Mouse (Mus musculus) hindbrain, postnatal 0 days (tissue): ENCODE results near the gene Chrna9. TPM values are rescaled to one million over a fixed set of nuclear protein-coding genes. Genes with fewer than 3 reads are reported as not detected.

ENCODE experiments used
- ATAC-seq: fragments of 200-750 bp; cut with Nextera tagmentation; 2 replicates; pipeline ENCODE4 v1.8.0; 2017; ENCODE audit warnings: mild to moderate bottlenecking, moderate TSS enrichment, moderate library complexity
- DNase-seq: peaks from one replicate; pipeline ENCODE4 v3.0.0-alpha.2; 2015; ENCODE audit warnings: low spot score
- H3K27ac ChIP-seq: fragments of 300-500 bp; sonication (generic); 2 replicates; pipeline ENCODE4 v1.5.1; 2014; ENCODE audit warnings: mild to moderate bottlenecking
- H3K27me3 ChIP-seq: fragments of 300-500 bp; sonication (generic); 2 replicates; pipeline ENCODE4 v1.6.1; 2014; ENCODE audit warnings: low read length, mixed read lengths; ENCODE audit not compliant: insufficient read depth
- H3K36me3 ChIP-seq: fragments of 300-500 bp; sonication (generic); 2 replicates; pipeline ENCODE4 v1.6.1; 2014; ENCODE audit warnings: low read length, mixed read lengths; ENCODE audit not compliant: insufficient read depth
- H3K4me1 ChIP-seq: fragments of 300-500 bp; sonication (generic); 2 replicates; pipeline ENCODE4 v1.6.1; 2014; ENCODE audit warnings: antibody characterized with exemption, low read length, mixed read lengths; ENCODE audit not compliant: insufficient read depth
- H3K4me2 ChIP-seq: fragments of 300-500 bp; sonication (generic); 2 replicates; pipeline ENCODE4 v1.6.1; 2014; ENCODE audit warnings: low read depth, mild to moderate bottlenecking, low read length, moderate library complexity, mixed read lengths
- H3K4me3 ChIP-seq: fragments of 300-500 bp; sonication (generic); 2 replicates; pipeline ENCODE4 v1.5.1; 2014; ENCODE audit warnings: low read length
- H3K9ac ChIP-seq: fragments of 300-500 bp; sonication (generic); replicated peaks from 2 replicates; pipeline ENCODE4 v1.6.1; 2014; ENCODE audit warnings: mild to moderate bottlenecking, low read length, moderate library complexity, mixed read lengths
- H3K9me3 ChIP-seq: fragments of 300-500 bp; sonication (generic); 2 replicates; pipeline ENCODE4 v1.6.1; 2016; ENCODE audit warnings: low read length, mixed read lengths
- CTCF ChIP-seq: IDR thresholded peaks from 2 replicates; pipeline ENCODE4 v1.5.1; 2016; ENCODE audit warnings: antibody characterized with exemption, control low read depth, low read depth
- WGBS: fragments of 180-500 bp; shearing (Covaris S2); extraction: QIAGEN DNeasy Blood & Tissue Kit; methylation state at CpG from one replicate; pipeline ENCODE4 v1.1.7; 2014; 5-methylcytosine and 5-hydroxymethylcytosine counted together
- polyA plus RNA-seq: library from polyadenylated mRNA; unstranded; fragments of >200 nt; fragmentation: Nextera tagmentation; extraction: Ambion mirVana; gene quantifications from 2 replicates; pipeline ENCODE4 v1.2.1, GENCODE M21; 2015
- total RNA-seq: library from RNA; depleted of rRNA; stranded (reverse); fragments of >200 nt; gene quantifications from 2 replicates; pipeline ENCODE4 v1.2.3, GENCODE M21; 2014; rRNA removed

Chrna9 gene
- total RNA-seq (not detected in 2 replicates), polyA plus RNA-seq (not detected in 2 replicates)

- Histone ChIP-seq H3K9ac (no peak within 1 kb of the TSS), H3K27me3 (no peaks in the 10 kb centered on the region), H3K36me3 (no peaks in the 10 kb centered on the region), H3K4me1 (no peaks in the 10 kb centered on the region), H3K9me3 (no peaks in the 10 kb centered on the region), H3K27ac (no peak within 1 kb of the TSS), H3K4me3 (no peak within 1 kb of the TSS), H3K4me2 (no peak within 1 kb of the TSS)
- DNase-seq (no peak), ATAC-seq (no peak)
- 87% methylated on average over 5 of the region's 5 CpGs for WGBS
- no peak for TF ChIP-seq CTCF
These were observed at the start of gene Chrna9 for GRCm38 (mm10) chr5:65934783-65935182. TSS of gene Chrna9 (plus strand) at chr5:65934921.

GRCm38 (mm10) chr5:65885699-65886443 lies 48.9 kb upstream of the Chrna9 start:
- H3K9me3 ChIP-seq: no peaks in the 10 kb centered on the region
- H3K27ac ChIP-seq: no peak overlapping the region
- no peaks in the 10 kb centered on the region for H3K36me3 ChIP-seq
- H3K27me3 ChIP-seq: no peaks in the 10 kb centered on the region
- H3K4me3 ChIP-seq: no peak overlapping the region
- TF ChIP-seq CTCF: no peak
- 56% methylated on average over 15 of the region's 15 CpGs for WGBS
- H3K4me2 ChIP-seq: no peak overlapping the region
- no peak overlapping the region for H3K9ac ChIP-seq
- ATAC-seq: no peak
- H3K4me1 ChIP-seq: no peaks in the 10 kb centered on the region
- no peak for DNase-seq

DNA sequence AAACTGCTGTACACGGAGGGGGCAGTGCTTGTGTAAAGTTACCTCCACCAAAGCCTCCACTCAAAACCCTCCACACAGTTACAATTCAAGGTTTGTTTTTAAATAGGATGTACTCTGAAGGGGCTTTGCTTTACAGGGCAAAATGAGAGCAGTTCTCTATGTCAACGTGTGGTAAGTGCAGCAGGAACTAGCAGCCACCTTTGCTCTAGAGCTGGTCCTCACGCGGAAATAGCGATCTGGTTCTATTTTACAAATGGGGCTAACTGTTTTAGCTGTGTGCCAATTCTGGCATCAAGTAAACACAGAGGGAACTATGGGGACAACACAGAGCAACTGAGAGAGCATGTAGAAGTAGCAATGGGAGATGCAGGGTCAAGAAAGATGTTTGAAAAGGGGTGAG lies 46.6 kb upstream of the Chrna9 start:
- H3K9ac ChIP-seq: no peak overlapping the region
- H3K4me3 ChIP-seq: no peak overlapping the region
- 90% methylated on average over 5 of the region's 5 CpGs for WGBS
- no peak for TF ChIP-seq CTCF
- no peaks in the 10 kb centered on the region for H3K9me3 ChIP-seq
- H3K36me3 ChIP-seq: no peaks in the 10 kb centered on the region
- H3K4me2 ChIP-seq: no peak overlapping the region
- no peaks in the 10 kb centered on the region for H3K27me3 ChIP-seq
- ATAC-seq (no peak), DNase-seq (no peak)
- H3K4me1 ChIP-seq: no peaks in the 10 kb centered on the region
- no peak overlapping the region for H3K27ac ChIP-seq

- no peak overlapping the region for H3K4me2 ChIP-seq
- no peak for ATAC-seq
These were observed 45.7 kb upstream of the Chrna9 start for GRCm38 (mm10) chr5:65888998-65889397.

DNA sequence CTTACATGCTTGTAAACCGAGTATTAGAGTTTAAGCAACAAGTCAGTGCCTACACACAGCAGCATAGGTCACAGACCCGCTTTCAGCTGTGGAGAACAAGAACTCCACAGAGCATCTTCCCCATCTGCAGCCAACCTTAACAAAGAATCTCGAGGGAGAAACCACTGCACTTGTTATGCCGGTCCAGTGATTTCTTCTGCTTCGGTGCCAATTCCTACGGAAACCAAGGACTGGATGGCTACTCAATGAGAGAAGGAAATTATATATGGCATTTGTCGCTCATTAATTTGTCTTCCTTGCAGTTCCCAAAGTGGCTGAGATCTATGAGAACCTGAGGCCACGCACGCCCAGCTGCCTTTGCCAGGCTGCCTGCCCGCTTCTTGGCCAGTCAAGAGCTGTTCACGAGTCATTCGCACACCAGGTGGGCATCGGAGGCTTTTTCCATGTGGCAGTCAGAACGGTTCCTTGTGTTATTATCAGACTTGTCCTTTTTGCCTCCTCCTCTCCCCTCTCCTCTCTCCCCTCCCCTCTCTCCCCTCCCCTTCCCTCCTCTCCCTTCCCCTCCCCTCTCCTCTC lies 43.4 kb upstream of the Chrna9 start:
- DNase-seq: peak; percentile 33
- Histone ChIP-seq H3K27ac (no peak overlapping the region), H3K9ac (no peak overlapping the region), H3K36me3 (no peaks in the 10 kb centered on the region), H3K4me3 (no peak overlapping the region), H3K4me2 (0 out of 2 replicates have a peak overlapping the region, but pooled peaks have one; percentile 6), H3K27me3 (no peaks in the 10 kb centered on the region), H3K9me3 (no peaks in the 10 kb centered on the region), H3K4me1 (no peaks in the 10 kb centered on the region)
- peak; percentile 61 for ATAC-seq
- TF ChIP-seq CTCF: no peak
- 36% methylated on average over 14 of the region's 14 CpGs for whole genome bisulfite sequencing

More at GRCm38 (mm10) chr5:65888998-65889397, 45.7 kb upstream of the Chrna9 start:
- no peaks in the 10 kb centered on the region for H3K36me3 ChIP-seq
- no peak overlapping the region for H3K9ac ChIP-seq
- H3K27ac ChIP-seq: no peak overlapping the region
- 78% methylated on average over 5 of the region's 5 CpGs for WGBS
- H3K27me3 ChIP-seq: no peaks in the 10 kb centered on the region
- DNase-seq: no peak
- no peaks in the 10 kb centered on the region for H3K9me3 ChIP-seq
- no peak for TF ChIP-seq CTCF
- no peaks in the 10 kb centered on the region for H3K4me1 ChIP-seq
- no peak overlapping the region for H3K4me3 ChIP-seq

DNA sequence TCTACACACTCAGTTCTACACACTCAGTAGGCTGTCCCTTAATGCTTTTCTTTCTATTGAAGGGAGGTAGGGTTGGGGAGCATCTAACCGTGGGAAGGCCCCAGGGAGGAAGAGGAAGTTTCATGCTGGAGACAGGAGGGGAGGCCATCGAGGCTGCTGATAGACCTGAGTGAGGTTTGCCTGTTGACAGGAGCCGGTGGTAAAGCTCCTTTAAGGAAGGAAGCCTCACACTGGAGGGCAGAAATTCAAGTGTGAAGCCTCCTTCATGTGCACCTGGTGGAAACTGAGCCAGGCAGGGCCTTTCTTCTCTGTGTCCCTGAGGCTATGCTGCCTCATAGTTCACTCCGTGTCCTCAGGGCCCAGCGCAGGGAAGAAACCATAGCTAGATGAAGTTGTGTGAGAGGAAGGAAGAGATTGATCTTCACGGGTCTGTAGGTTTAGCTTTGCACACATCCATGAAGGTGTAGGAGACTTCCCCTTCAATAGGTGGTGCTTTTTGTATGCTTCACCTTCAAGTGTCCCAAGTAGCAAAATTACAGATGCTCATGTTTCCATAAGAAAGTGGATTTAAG lies 39.5 kb upstream of the Chrna9 start:
- no peak overlapping the region for H3K9ac ChIP-seq
- DNase-seq: no peak
- no peak for ATAC-seq
- H3K27me3 ChIP-seq: no peaks in the 10 kb centered on the region
- no peak overlapping the region for H3K4me3 ChIP-seq
- H3K36me3 ChIP-seq: no peaks in the 10 kb centered on the region
- TF ChIP-seq CTCF: no peak
- no peaks in the 10 kb centered on the region for H3K4me1 ChIP-seq
- no peak overlapping the region for H3K4me2 ChIP-seq
- 84% methylated on average over 6 of the region's 6 CpGs for WGBS
- no peaks in the 10 kb centered on the region for H3K9me3 ChIP-seq
- H3K27ac ChIP-seq: no peak overlapping the region

DNA sequence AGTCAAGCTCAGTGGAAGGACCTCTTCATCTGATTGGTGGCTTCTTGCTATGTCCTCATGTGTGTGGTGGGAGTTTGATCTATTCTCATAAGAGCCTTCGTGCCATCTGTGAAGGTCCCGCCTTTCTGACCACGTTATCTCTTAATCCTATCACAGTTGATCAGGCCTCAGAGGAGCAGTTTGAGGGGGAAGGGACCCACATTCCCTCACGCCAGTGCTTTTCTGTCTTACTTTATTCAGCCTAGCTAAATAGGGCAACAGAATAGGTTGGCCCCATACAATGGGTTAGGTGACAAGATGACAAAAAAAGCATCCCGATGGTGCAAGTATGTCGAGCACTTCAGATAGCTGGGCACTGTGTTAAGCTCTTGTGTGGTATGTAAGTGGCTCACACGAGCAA lies 39.0 kb upstream of the Chrna9 start:
- Histone ChIP-seq H3K4me3 (no peak overlapping the region), H3K9ac (no peak overlapping the region), H3K27me3 (no peaks in the 10 kb centered on the region), H3K9me3 (no peaks in the 10 kb centered on the region), H3K36me3 (no peaks in the 10 kb centered on the region), H3K4me1 (peaks cover 2% of the 10 kb centered on the region; the same call in 1 of the 2 replicates), H3K27ac (no peak overlapping the region), H3K4me2 (no peak overlapping the region)
- TF ChIP-seq CTCF: no peak
- ATAC-seq: no peak
- WGBS: 73% methylated on average over 7 of the region's 7 CpGs
- no peak for DNase-seq
